ENCODE assay signal across 8 mouse cellular contexts in genomic region chr19:47917396-47917795, GRCm38 (mm10). TPM values are rescaled to one million over a fixed set of nuclear protein-coding genes. Genes with fewer than 3 reads are reported as not detected.
DNase-seq lines count a peak whose midpoint lies in the region; ATAC-seq and TF ChIP-seq lines count a peak whose summit lies in the region.

No protein-coding gene starts in this region.

- H3K4me2 ChIP-seq in forebrain, embryonic 15.5 days (replicated peaks) = peak overlapping the region; percentile 73
- H3K4me2 ChIP-seq in liver, embryonic 14.5 days (ENCODE audit: low read depth) = peak overlapping the region; percentile 74

- intact Hi-C loops in gastrocnemius, adult 2 months (cut with DNase I) = no loop called here
- intact Hi-C loops in left cerebral cortex, postnatal 4 days (cut with DNase I) = no loop called here

- no peak overlapping the region for H3K27ac ChIP-seq in gastrocnemius, adult 2 months
- no peak overlapping the region for H3K27ac ChIP-seq in forebrain, embryonic 15.5 days (replicated peaks)
- H3K27ac ChIP-seq in liver, embryonic 14.5 days = no peak overlapping the region

- peaks cover 32% of the 10 kb centered on the region for H3K4me1 ChIP-seq in forebrain, embryonic 15.5 days
- H3K4me1 ChIP-seq in liver, embryonic 14.5 days (replicated peaks; ENCODE audit: control insufficient read depth in 2 of 2, insufficient read depth in 2 of 2, low read length in 1 of 2) = peaks cover 10 to 19% of the 10 kb centered on the region in 2 experiments

- TF ChIP-seq EP300 in liver, embryonic 14.5 days (IDR thresholded peaks at IDR 0.05; ENCODE audit: low read depth) = no peak

- DNase-seq in gastrocnemius, adult 2 months = no peak
- no peak for DNase-seq in gastrocnemius, adult 18-20 months (ENCODE audit: low spot score)
- DNase-seq in A20 (ENCODE audit: low read depth, low spot score) = peak; percentile 24
- no peak for DNase-seq in liver, embryonic 14.5 days (ENCODE audit: low read depth in 3 of 3, low spot score in 3 of 3)
- DNase-seq in left cerebral cortex, postnatal 4 days = no peak
- DNase-seq in adrenal gland, adult 18-20 months (ENCODE audit: low spot score in 2 of 2) = no peak

- no peaks in the 10 kb centered on the region for H3K27me3 ChIP-seq in forebrain, embryonic 15.5 days
- no peaks in the 10 kb centered on the region for H3K27me3 ChIP-seq in liver, embryonic 14.5 days (ENCODE audit: control insufficient read depth, insufficient read depth, low read length)

- peak overlapping the region; percentile 81 for H3K4me3 ChIP-seq in gastrocnemius, adult 2 months
- peak overlapping the region; percentile 72 for H3K4me3 ChIP-seq in forebrain, embryonic 15.5 days
- H3K4me3 ChIP-seq in liver, embryonic 14.5 days (ENCODE audit: insufficient read depth in 1 of 2, low read depth in 2 of 2, low read length in 2 of 2) = peak overlapping the region in 1 of 2 experiments; percentile 80; a peak in 1 of 4 replicates

- WGBS in forebrain, embryonic 15.5 days = 3% methylated on average over 4 of the region's 4 CpGs
- 70% methylated on average over 4 of the region's 4 CpGs for WGBS in liver, embryonic 14.5 days (ENCODE audit: insufficient replicate concordance)

- TF ChIP-seq CTCF in gastrocnemius, adult 2 months (IDR thresholded peaks at IDR 0.05) = no peak
- no peak for TF ChIP-seq CTCF in liver, embryonic 14.5 days (IDR thresholded peaks at IDR 0.05; ENCODE audit: low read depth)

- peak overlapping the region; percentile 63; the same call in 1 of the 2 replicates for H3K9ac ChIP-seq in forebrain, embryonic 15.5 days (replicated peaks)
- no peak overlapping the region for H3K9ac ChIP-seq in liver, embryonic 14.5 days (replicated peaks)

- H3K9me3 ChIP-seq in forebrain, embryonic 15.5 days = no peaks in the 10 kb centered on the region
- no peaks in the 10 kb centered on the region for H3K9me3 ChIP-seq in liver, embryonic 14.5 days (ENCODE audit: control insufficient read depth, low read length)

- no peaks in the 10 kb centered on the region for H3K36me3 ChIP-seq in forebrain, embryonic 15.5 days
- H3K36me3 ChIP-seq in liver, embryonic 14.5 days (replicated peaks; ENCODE audit: control insufficient read depth, insufficient read depth, low read depth) = no peaks in the 10 kb centered on the region

- no peak for ATAC-seq in forebrain, embryonic 15.5 days (replicated peaks)
- ATAC-seq in liver, embryonic 14.5 days (ENCODE audit: insufficient read depth) = no peak
- no peak for ATAC-seq in monocyte, adult 5-6 weeks (replicated peaks; ENCODE audit: insufficient number of reproducible peaks, low FRiP score, low TSS enrichment, poor library complexity, severe bottlenecking)

RNA-seq across cellular contexts. Expression of gene Cfap43, which starts 1.7 kb away (rescaled TPM):
- total RNA-seq in gastrocnemius, adult 2 months (2021) = under 1 TPM in 1 of 2 experiments, not detected in 1; 0.11 TPM
- not detected for total RNA-seq in gastrocnemius, adult 18-20 months (2021)
- 0.82 and 2.6 TPM in 2 replicates for polyA plus RNA-seq in forebrain, embryonic 15.5 days (2015; fragmentation: Nextera tagmentation; extraction: Ambion mirVana)
- polyA plus RNA-seq in liver, embryonic 14.5 days (2012; rRNA removed) = 0.01 TPM in 1 of 2 replicates, not detected in the other
- polyA plus RNA-seq in liver, embryonic 14.5 days (2014; fragmentation: Nextera tagmentation; extraction: Ambion mirVana) = 0.05 TPM in 1 of 2 replicates, not detected in the other
- 1 to 10 TPM; 1.2 to 1.7 TPM for total RNA-seq in left cerebral cortex, postnatal 4 days (2021)
- total RNA-seq in monocyte, adult 5-6 weeks (2017) = 0.19 to 1.3 TPM (median 0.19 TPM) in 3 replicates
- total RNA-seq in adrenal gland, adult 18-20 months (2021) = not detected

RNA-seq across cellular contexts. Expression of gene Itprip, which starts 1.7 kb away (rescaled TPM):
- under 1 TPM; 0.75 to 0.99 TPM for total RNA-seq in gastrocnemius, adult 2 months (2021)
- total RNA-seq in gastrocnemius, adult 18-20 months (2021) = under 1 TPM; 0.50 to 0.90 TPM
- polyA plus RNA-seq in forebrain, embryonic 15.5 days (2015; fragmentation: Nextera tagmentation; extraction: Ambion mirVana) = 7.7 and 8.6 TPM in 2 replicates
- polyA plus RNA-seq in liver, embryonic 14.5 days (2012; rRNA removed) = 1.9 and 2.0 TPM in 2 replicates
- 2.2 and 2.5 TPM in 2 replicates for polyA plus RNA-seq in liver, embryonic 14.5 days (2014; fragmentation: Nextera tagmentation; extraction: Ambion mirVana)
- 1 to 10 TPM; 2.3 to 2.8 TPM for total RNA-seq in left cerebral cortex, postnatal 4 days (2021)
- total RNA-seq in monocyte, adult 5-6 weeks (2017) = 27.6 to 28.1 TPM (median 28.1 TPM) in 3 replicates
- 10 to 100 TPM; 16.8 to 17.7 TPM for total RNA-seq in adrenal gland, adult 18-20 months (2021)

RNA-seq across cellular contexts. Expression of gene Cfap58, which starts 20.1 kb away (rescaled TPM):
- total RNA-seq in gastrocnemius, adult 2 months (2021) = not detected
- total RNA-seq in gastrocnemius, adult 18-20 months (2021) = not detected
- polyA plus RNA-seq in forebrain, embryonic 15.5 days (2015; fragmentation: Nextera tagmentation; extraction: Ambion mirVana) = 0.32 and 0.37 TPM in 2 replicates
- not detected in 2 replicates for polyA plus RNA-seq in liver, embryonic 14.5 days (2012; rRNA removed)
- not detected in 2 replicates for polyA plus RNA-seq in liver, embryonic 14.5 days (2014; fragmentation: Nextera tagmentation; extraction: Ambion mirVana)
- under 1 TPM; 0.36 to 0.77 TPM for total RNA-seq in left cerebral cortex, postnatal 4 days (2021)
- total RNA-seq in monocyte, adult 5-6 weeks (2017) = not detected in 3 replicates
- total RNA-seq in adrenal gland, adult 18-20 months (2021) = under 1 TPM in 1 of 2 experiments, not detected in 1; 0.10 TPM

RNA-seq across cellular contexts. Expression of gene Gsto2, which starts 52.1 kb away (rescaled TPM):
- total RNA-seq in gastrocnemius, adult 2 months (2021) = under 1 TPM; 0.51 to 0.73 TPM
- total RNA-seq in gastrocnemius, adult 18-20 months (2021) = under 1 TPM; 0.25 to 0.66 TPM
- polyA plus RNA-seq in forebrain, embryonic 15.5 days (2015; fragmentation: Nextera tagmentation; extraction: Ambion mirVana) = 0.86 and 1.3 TPM in 2 replicates
- 0.08 and 0.28 TPM in 2 replicates for polyA plus RNA-seq in liver, embryonic 14.5 days (2012; rRNA removed)
- polyA plus RNA-seq in liver, embryonic 14.5 days (2014; fragmentation: Nextera tagmentation; extraction: Ambion mirVana) = 0.11 and 0.37 TPM in 2 replicates
- total RNA-seq in left cerebral cortex, postnatal 4 days (2021) = under 1 TPM; 0.78 to 0.93 TPM
- total RNA-seq in monocyte, adult 5-6 weeks (2017) = 0.43 TPM in 1 of 3 replicates, not detected in the others
- 1 to 10 TPM; 2.1 to 3.1 TPM for total RNA-seq in adrenal gland, adult 18-20 months (2021)
